Mouse (Mus musculus) layer of hippocampus, postnatal 25 days (tissue): ENCODE measurements around the gene Nsd1. TPM values are rescaled to one million over a fixed set of nuclear protein-coding genes. Genes with fewer than 3 reads are reported as not detected.

ENCODE experiments used
- DNase-seq, 2 experiments: peaks; one replicate each; pipeline ENCODE4 v3.0.0; 2022; ENCODE audit warnings: mixed read lengths in 2 of 2, low spot score in 1 of 2; ENCODE audit errors: extremely low spot score in 1 of 2
- total RNA-seq, 2 experiments: library from RNA; stranded (reverse); gene quantifications; 2 replicates each; pipeline ENCODE4 v1.2.3; 2021

Gene Nsd1
- total RNA-seq, 2 experiments from 2014 or later, result 117 to 140 TPM

DNA sequence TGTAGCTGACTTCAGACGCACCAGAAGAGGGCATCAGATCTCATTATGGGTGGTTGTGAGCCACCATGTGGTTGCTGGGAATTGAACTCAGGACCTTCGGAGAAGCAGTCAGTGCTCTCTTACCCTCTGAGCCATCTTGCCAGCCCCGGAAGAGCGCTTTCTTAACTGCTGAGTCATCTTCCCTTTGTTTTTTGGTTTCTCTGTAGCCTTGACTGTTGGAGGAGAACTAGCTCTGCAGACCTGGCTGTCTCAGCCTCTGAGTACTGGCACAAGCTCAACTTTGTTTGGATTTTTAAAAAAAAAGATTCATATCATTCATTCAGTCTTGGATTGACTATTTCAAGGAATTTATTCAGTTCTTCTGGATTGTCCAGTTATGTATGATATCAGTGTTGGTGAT lies 39.7 kb downstream of the Nsd1 start:
- no peak for DNase-seq

DNA sequence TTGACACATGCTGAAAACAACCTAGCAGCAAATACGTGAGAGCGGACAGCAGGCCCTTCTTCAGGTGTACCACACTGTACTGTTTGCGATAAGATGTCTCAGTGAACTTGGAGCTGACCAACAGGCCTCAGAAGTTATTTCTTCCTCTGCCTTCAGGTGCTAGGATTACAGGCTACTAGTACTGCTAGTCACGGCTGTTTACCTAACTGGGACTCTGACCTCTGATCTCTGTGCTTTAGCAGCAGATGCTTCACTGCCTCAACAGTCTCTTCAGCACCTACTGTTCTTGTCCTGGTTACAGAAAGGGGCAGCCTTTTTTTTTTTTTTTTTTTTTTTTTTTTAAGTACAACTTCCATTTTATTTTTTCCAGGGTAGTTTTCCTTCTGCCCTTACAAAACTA lies 43.2 kb downstream of the Nsd1 start:
- DNase-seq, result no peak

DNA sequence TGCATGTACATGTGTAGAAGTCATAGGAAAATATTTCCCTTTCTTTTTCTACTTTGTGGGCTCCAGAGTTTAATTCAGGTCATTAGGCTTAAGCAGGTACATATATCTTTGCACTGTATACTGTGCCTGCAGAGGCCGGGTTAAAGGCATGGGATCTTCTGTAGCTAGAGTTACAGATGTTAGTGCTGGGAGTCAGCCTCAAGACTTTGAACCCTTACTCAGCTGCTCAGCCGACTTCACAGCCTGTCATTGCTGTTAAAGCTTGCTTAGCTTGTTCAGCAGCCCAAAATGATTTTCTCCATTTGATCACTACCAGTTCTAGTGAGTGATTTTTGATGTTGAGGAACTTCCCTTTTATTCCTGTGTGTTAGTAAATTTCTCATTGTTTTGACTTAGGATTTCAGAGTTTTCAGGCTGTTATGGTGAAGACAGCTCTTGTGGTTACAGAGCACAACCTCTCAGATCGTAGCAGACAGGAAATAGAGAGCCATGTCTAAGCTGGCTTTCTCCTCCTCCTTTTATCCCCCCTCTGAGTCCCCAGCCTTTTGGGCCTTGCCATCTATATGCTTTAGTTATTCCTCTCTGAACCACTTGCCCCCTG lies 45.6 kb downstream of the Nsd1 start:
- no peak for DNase-seq

DNA sequence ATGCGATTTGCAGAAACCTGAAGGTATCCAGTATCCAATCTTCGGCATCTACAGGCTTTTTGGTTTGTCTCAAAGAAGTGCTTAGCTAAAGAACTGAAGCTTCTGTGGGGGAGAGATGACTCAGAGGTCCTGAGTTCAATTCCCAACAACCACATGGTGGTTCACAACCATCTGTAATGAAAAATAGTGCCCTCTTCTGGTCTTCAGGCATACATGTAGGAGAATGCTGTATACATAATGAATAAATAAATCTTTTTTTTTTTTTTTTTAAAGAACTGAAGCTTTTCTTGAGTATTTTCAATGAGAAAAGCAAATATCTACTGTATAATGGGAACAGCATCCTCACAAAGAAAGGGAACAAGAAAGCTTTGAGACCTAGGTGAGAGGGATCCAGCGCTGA lies 49.1 kb downstream of the Nsd1 start:
- no peak for DNase-seq

DNA sequence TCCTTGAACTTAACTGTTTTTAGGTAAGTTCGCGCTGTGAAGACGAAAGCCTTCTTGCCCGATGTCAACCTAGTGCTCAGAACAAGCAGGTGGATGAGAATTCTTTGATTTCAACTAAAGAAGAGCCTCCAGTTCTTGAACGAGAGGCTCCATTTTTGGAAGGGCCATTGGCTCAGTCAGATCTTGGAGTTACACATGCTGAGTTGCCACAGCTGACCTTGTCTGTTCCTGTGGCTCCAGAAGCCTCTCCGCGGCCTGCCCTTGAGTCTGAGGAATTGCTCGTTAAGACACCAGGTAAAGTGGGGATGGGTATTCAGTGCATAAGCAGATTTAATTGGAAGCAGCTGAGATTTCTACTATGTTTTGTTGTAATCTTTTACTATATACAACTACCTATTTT lies 51.9 kb downstream of the Nsd1 start:
- no peak for DNase-seq

DNA sequence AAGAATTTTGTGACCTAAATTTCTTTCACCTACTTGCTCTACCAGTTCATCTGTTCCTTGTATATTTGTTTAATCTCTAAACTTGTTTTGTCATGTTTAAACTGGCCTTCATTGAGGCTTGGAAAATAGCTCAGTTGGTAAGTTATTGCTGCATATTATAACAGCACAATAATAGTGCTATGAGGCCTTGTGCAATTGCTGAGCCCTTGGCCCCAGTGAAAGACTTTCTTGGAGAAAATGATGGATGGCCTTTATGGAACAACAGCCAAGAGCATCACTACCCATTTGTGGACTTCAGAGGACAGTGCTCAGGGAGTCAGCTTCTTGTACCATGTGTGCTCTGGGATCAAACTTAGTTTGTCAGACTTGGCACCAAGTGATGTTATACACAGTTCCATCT lies 52.5 kb downstream of the Nsd1 start:
- DNase-seq, result no peak

DNA sequence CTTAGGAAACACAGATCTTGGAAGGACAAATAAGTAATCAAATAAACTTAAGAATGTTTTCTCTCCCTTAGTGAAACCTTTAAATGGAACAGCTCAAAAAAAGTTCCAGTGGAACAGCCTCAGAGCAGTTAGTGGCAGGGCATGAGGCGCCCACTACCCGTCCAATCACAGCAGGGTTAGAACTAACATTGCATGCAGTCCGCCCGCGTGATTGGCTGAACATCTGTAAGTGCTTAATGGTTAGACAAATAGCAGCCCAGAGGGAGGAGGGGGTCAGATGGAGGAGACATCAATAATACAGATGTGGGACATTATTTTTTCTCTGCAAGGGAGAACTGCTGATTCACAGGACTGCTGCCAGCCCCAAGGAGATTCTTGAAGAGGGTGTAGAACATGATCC lies 67.6 kb downstream of the Nsd1 start:
- no peak for DNase-seq

DNA sequence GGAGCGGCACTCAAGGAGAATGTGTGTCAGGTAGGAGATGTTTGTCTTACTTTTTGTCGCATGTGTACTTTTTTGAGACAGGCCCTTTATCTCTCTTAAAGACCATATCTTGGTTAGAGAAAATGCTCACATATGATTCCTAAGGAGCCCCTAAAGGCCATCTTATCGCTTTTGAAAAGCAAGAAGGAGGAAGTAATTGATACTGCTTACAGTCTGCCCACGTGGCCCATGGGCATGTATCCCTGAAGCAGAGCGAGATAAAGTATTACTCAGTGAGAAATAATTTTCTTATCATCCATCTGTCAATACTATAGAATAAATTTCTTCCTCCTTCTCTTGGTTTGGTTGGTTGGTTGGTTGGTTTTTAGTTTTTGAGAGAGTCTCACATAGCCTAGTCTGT lies 68.1 kb downstream of the Nsd1 start:
- no peak for DNase-seq

DNA sequence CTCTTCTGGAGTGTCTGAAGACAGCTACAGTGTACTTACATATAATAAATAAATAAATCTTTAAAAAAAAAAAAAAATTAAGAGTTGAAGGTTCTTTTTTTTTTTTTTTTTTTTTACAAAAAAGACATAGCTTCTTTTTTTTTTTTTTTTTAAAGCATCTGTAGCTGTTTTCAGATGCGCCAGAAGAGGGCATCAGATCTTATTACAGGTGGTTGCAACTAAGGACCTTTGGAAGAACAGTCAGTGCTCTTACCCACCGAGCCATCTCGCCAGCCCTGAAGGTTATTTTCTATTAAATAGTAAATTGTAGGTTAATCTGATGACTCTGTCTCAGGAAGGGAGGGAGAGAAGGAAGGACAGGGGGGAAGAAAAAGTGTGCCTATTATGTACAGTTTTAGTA lies 79.3 kb downstream of the Nsd1 start:
- DNase-seq, result no peak

DNA sequence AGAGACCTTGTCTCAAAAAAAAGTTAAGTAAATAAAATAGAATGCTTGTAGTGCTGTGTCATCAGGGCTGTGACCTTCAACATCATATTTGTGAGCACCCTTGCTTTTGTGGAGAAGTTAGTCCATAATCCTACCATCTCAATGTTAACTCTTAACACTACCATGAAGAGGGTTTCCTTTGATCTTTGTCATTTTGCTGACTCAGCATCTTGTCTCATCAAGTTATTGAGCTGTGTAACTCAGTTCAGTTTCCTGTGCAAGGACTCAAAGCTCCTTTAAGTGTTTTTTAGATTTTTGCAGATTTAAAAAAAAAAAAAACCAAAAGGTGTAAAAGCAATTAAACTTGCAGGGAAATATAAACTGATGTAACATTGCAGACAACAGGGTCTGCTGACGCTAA lies 87.2 kb downstream of the Nsd1 start:
- no peak for DNase-seq

DNA sequence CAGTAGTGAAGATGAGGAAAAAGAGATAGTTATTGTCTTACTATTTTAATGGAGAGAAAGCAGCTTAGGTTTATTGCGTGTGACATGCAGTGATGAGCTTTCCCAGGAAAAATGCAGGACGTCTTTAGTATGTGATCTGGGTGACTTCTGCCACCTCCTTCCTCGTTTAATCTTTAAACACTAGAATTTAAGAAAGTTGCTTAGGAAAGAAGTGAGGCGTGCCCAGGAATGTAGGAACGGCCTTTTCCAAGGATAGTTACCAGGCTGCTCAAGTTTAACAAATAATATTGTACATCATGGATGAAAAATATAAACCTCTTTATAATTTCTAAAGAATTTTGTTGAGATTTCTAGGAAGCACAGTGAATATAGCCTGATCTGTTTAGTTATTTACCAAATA lies 91.3 kb downstream of the Nsd1 start:
- no peak for DNase-seq

DNA sequence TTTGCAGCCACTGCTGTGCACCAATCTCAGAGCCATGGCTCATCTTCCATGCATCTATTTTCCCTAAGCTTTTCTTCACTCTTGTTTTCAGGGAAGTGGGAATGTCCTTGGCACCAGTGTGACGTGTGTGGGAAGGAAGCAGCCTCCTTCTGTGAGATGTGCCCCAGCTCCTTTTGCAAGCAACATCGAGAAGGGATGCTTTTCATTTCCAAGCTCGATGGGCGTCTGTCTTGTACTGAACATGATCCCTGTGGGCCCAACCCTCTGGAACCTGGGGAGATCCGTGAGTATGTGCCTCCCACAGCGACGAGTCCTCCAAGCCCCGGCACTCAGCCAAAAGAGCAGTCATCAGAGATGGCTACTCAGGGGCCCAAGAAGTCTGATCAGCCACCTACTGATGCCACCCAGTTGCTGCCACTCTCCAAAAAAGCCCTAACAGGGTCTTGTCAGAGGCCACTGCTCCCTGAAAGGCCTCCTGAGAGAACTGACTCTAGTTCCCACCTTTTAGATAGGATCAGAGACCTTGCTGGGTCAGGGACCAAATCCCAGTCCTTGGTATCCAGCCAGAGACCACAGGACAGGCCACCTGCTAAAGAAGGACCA lies 102.5 kb downstream of the Nsd1 start:
- DNase-seq, result no peak

DNA sequence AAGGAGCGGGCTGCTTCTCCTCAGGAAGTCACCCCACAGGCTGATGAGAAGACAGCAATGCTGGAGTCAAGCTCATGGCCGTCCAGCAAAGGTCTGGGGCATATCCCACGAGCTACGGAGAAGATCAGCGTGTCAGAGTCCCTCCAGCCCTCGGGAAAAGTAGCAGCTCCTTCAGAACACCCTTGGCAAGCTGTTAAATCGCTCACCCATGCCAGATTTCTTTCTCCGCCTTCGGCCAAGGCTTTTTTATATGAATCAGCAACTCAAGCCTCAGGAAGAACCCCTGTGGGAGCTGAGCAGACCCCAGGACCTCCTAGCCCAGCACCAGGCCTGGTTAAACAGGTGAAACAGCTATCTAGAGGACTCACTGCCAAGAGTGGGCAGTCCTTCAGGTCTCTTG lies 103.5 kb downstream of the Nsd1 start:
- DNase-seq, result no peak

DNA sequence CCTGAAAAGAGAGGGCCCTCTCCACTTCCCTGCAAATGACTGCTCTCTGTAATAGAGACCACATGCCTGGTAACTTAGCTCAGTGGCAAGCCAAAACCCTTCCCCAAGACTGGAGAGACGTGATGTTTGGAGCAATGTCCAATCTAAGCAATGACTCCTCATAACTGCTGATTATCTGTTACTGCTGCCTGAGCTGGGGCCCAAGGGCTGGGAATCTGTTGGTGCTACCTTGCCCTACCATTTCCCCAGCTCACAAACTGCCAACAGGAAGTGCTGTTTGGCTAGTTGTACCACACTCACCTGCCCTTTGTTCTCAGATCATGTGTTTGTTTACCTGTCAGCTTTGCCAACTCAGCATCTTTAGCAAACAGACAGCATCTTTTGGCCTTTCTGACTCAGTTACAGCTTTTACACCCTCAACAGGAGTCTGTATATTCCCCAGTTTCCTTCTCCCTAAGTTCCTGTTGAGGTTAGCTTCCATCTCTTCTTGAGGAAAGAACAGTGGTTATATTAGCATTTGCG lies 105.4 kb downstream of the Nsd1 start:
- no peak for DNase-seq

DNA sequence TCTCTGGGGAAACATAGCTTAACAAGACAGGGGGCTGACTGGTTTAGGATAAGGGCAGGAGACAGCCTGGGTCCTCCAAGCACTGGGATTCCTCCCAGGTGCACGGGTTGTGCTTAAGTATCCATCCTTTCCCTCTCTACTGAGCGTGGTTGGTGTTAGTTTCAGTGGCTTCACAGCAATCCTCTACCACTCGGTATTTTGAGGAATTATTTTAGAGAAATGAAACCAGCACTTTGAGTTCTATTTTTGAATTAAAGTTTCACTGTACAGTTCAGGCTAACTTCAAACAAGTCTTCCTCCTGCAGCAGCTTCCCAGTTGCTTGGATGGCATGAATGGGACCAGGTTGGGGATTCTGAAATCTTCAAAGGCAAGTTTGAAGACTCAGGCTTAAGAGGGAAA lies 108.8 kb downstream of the Nsd1 start:
- no peak for DNase-seq

DNA sequence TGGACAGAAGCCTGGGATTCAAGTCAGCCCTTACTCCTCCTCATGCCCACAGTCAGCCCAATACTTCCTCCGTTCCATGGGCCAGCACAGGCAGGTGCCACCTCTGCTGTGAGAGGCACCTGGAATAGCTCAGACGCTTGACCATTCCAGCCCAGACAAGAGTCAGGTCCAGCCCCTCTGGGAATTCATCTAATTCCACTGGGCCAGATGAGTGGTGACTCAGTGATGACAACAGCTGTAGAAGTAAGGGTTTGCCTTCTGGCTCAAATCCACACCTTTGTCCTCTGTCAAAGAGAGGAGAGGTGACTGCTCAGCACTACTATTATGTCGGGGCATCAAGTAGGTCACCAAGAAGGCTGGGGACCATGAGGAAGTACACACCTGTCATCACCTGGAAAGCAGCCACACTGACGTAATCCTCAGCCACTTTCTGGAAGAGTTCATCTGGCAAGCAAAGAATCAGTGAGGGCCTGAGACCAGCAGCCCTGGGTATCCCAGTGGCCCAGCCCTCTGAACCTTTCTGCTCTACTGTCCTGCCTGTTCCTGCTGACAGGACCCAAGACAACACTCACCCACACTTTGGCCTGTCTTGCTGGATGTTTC lies 110.5 kb downstream of the Nsd1 start, which contains the start of gene Prelid1:
Prelid1 (plus strand) TSS at position 570 of the 603 bp plus-strand sequence.
- no peak for DNase-seq

DNA sequence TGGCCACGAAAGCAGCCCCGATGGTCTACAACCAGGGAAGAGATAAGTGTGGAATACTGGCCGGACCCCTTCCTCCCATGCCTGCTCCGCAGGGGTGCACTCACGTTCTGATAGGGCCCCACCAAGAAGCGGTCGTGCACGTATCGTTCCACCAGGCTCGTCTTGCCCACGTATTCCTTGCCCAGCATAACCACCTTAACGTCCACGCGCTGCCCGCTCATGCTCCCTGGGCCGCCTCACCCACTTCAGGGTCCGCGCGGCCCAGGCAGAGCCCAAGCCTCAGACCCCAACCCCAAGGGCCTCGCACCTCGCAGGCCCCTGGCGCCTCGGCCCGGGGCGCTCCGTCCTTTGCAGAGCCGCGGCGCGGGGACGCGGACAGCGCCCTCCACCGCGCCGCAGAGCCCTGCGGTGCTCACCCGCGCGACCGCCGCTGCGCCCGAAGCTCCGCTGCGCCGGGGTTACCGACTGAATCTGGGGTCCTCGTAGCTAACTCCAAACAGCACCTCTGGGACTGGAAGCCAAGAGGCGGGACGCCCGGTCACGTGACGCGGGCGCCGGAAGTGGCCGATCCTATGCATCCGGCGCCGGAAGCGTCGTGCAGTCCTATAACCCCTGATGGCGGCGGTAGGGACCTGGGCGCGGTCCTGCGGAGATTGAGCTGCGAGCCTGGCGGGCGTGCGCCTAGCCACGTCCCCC lies 112.0 kb downstream of the Nsd1 start, which contains the start of gene Rab24:
Rab24 (minus strand) TSS at position 513 of the 696 bp plus-strand sequence.
- peak; percentile 77 to 85 for DNase-seq

DNA sequence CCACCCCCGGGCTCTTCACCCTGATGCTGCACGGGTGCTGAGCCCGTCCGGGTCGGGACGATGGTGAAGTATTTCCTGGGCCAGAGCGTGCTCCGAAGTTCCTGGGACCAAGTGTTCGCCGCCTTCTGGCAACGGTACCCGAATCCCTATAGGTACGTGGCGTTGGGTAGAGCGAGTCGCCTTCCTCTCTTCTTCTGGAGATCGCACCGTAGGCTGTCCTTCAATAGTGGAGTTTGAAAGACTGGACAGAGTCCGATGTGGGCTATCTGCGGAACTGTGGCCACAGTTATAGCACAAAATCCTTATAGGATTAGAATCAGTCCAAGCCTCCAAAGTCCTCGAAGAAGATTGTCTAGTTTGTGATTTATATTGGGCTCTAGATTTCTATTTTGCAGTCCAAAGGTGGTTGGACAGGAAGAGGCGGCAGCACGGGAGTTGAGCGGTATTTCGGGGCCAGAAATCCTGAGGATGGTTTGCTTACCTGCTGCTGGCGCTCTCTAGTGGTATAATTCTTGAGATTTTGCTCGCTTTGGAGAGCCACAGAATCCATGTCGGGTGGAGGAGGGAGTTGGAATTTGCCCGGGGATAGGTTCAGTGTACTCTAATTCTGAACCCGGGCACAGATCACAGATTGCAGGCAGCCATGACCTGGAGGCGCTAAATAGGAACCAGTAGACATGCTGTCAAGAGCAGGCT lies 112.7 kb downstream of the Nsd1 start:
- DNase-seq, result no peak

DNA sequence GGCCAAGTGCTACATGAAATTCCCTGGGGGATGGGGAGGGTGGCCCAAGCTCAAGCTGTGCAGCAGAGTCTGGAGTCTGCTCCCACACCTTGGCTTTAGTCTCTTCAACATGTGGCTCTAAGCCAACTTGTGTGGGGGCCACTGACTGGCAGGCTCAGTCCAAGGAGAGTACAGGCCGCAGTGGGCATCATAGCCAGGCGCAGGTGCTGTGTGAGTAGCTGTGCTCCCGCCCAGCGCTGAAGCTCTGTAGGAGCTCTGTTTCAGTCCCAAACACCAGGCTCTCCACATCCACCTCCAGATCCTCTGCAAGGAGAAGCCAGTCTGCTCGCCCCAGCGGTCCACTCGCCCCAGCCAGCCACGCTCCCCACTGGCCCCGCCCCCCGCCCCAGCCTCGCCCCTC lies 116.0 kb downstream of the Nsd1 start:
- no peak for DNase-seq

DNA sequence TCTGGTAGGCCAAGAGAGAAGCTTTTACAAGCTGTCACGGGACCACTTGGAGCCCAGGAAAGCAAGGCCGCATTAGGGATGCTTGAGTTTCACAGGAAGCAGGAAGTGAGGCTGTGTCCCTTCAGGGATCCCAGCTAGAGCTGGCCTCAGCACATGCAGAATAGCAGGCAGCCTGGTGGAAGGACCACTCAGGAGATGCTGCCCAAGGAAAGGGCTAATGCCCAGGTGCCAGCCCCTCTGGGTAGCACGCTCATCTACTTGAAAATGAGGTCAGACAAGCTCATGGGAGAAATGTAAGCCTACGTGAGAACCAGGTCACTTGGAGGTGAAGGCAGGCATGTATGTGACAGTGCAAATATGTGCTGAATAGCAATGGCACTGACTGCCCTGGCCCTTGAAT lies 117.6 kb downstream of the Nsd1 start:
- no peak for DNase-seq

DNA sequence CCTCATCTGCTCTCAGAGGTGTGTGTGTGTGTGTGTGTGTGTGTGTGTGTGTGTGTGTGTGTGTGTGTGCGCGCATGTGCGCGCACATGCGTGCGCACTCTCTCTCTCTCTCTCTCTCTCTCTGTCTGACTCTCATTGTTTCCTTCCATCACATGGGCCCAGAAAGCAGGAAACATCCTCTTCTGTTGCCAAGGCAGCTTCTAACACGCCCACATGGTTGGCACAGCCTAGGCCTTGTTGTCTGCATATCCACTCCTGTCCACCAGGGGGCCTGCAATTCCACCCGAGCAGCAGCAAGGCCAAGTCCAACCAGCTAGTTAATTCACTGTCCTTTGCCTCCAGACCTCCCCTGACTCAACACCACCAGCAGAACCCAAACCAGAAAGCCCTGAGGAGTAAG lies 118.1 kb downstream of the Nsd1 start:
- DNase-seq, result peak; percentile 76 to 88
